Mouse (Mus musculus) lung, postnatal 0 days (tissue): Measurements from ENCODE around the gene Adgre5. TPM values are rescaled to one million over a fixed set of nuclear protein-coding genes. Genes with fewer than 3 reads are reported as not detected.

Experiments
- ATAC-seq: fragments of 200-750 bp; cut with Nextera tagmentation; 2 replicates; pipeline ENCODE4 v1.8.0; 2017; ENCODE audit warnings: moderate library complexity
- DNase-seq: peaks from one replicate; pipeline ENCODE4 v3.0.0-alpha.2; 2016; ENCODE audit warnings: low spot score
- H3K27ac ChIP-seq: fragments of 300-500 bp; sonication (generic); 2 replicates; pipeline ENCODE4 v1.5.1; 2014; ENCODE audit warnings: antibody characterized with exemption, mild to moderate bottlenecking, low read length, mixed read lengths
- H3K27me3 ChIP-seq: fragments of 300-500 bp; sonication (generic); replicated peaks from 2 replicates; pipeline ENCODE4 v1.6.1; 2014; ENCODE audit warnings: low read length, mixed read lengths; ENCODE audit not compliant: insufficient read depth
- H3K36me3 ChIP-seq: fragments of 300-500 bp; sonication (generic); 2 replicates; pipeline ENCODE4 v1.6.1; 2014; ENCODE audit warnings: low read length, mixed read lengths; ENCODE audit not compliant: insufficient read depth
- H3K4me1 ChIP-seq: fragments of 300-500 bp; sonication (generic); 2 replicates; pipeline ENCODE4 v1.6.1; 2014; ENCODE audit warnings: antibody characterized with exemption, low read depth, low read length, mixed read lengths; ENCODE audit not compliant: insufficient read depth
- H3K4me2 ChIP-seq: fragments of 300-500 bp; sonication (generic); replicated peaks from 2 replicates; pipeline ENCODE4 v1.6.1; 2014; ENCODE audit warnings: low read depth, mild to moderate bottlenecking, low read length, moderate library complexity, mixed read lengths
- H3K4me3 ChIP-seq: fragments of 300-500 bp; sonication (generic); 2 replicates; pipeline ENCODE4 v1.5.1; 2014; ENCODE audit warnings: low read depth, low read length
- H3K9ac ChIP-seq: fragments of 300-500 bp; sonication (generic); replicated peaks from 2 replicates; pipeline ENCODE4 v1.6.1; 2014; ENCODE audit warnings: low read depth, mild to moderate bottlenecking
- H3K9me3 ChIP-seq: fragments of 300-500 bp; sonication (generic); 2 replicates; pipeline ENCODE4 v1.6.1; 2016; ENCODE audit warnings: low read length, mixed read lengths
- CTCF ChIP-seq: IDR thresholded peaks from 2 replicates; pipeline ENCODE4 v1.5.1; 2016; ENCODE audit warnings: antibody characterized with exemption, mild to moderate bottlenecking
- EP300 ChIP-seq: IDR thresholded peaks from 2 replicates; pipeline ENCODE4 v1.6.1; 2016; ENCODE audit warnings: antibody characterized with exemption, mild to moderate bottlenecking, control low read depth
- WGBS: fragments of 180-500 bp; shearing (Covaris S2); extraction: QIAGEN DNeasy Blood & Tissue Kit; methylation state at CpG from one replicate; pipeline ENCODE4 v1.1.7; 2014; 5-methylcytosine and 5-hydroxymethylcytosine counted together
- polyA plus RNA-seq: library from polyadenylated mRNA; unstranded; fragments of >200 nt; fragmentation: Nextera tagmentation; extraction: Ambion mirVana; gene quantifications from 2 replicates; pipeline ENCODE4 v1.2.1, GENCODE M21; 2015

Gene Adgre5
- polyA plus RNA-seq, 1 experiment from 2014 or later = 145 TPM

GRCm38 (mm10) chr8:83747661-83748346, 6.7 kb upstream of the Adgre5 start:
- peak overlapping the region; percentile 77 for H3K27ac ChIP-seq
- ATAC-seq = peak; percentile 93
- peak overlapping the region; percentile 43 for H3K4me2 ChIP-seq
- 4% methylated on average over 27 of the region's 28 CpGs for WGBS
- no peaks in the 10 kb centered on the region for H3K4me1 ChIP-seq
- H3K27me3 ChIP-seq = no peaks in the 10 kb centered on the region
- TF ChIP-seq CTCF (peak; percentile 32), EP300 (peak; percentile 69)
- no peak overlapping the region for H3K4me3 ChIP-seq
- H3K9me3 ChIP-seq = no peaks in the 10 kb centered on the region
- no peaks in the 10 kb centered on the region for H3K36me3 ChIP-seq
- H3K9ac ChIP-seq = no peak overlapping the region
- DNase-seq = peak; percentile 87

DNA sequence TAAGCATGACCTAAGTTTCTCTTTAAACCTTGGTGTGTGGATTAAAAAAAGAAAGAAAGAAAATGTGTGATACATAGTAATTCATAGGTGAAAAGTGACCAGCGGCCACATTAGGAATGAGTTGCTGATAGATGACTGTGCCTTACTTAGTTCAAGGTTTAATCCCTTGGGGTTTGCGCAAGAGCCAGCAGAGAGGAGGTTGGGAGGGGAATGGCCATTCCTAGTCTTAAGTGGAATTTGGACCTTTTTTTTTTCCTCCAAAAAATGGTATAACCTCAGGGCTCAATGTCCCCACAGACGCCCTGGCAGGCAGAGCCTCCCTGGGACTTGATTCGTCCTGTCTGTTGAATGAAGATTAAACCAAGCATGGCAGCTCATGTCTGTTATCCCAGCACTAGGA, 2.9 kb upstream of the Adgre5 start:
- Histone ChIP-seq H3K4me1 (peaks cover 3% of the 10 kb centered on the region; the same call in 1 of the 2 replicates), H3K4me3 (no peak overlapping the region), H3K9ac (no peak overlapping the region), H3K9me3 (no peaks in the 10 kb centered on the region), H3K27ac (no peak overlapping the region), H3K4me2 (no peak overlapping the region), H3K27me3 (no peaks in the 10 kb centered on the region), H3K36me3 (no peaks in the 10 kb centered on the region)
- no peak for TF ChIP-seq CTCF
- TF ChIP-seq EP300 = no peak
- WGBS = 85% methylated on average over 4 of the region's 4 CpGs
- DNase-seq (no peak), ATAC-seq (no peak)

- DNase-seq (no peak), ATAC-seq (no peak)
- Histone ChIP-seq H3K4me1 (peaks cover 3% of the 10 kb centered on the region; the same call in 1 of the 2 replicates), H3K27ac (peak overlapping the region; percentile 51; the same call in 1 of the 2 replicates), H3K36me3 (no peaks in the 10 kb centered on the region), H3K4me3 (no peak overlapping the region), H3K9ac (no peak overlapping the region), H3K4me2 (no peak overlapping the region), H3K27me3 (no peaks in the 10 kb centered on the region), H3K9me3 (no peaks in the 10 kb centered on the region)
- 90% methylated on average over 6 of the region's 6 CpGs for WGBS
- TF ChIP-seq CTCF (no peak), EP300 (no peak)
Measured at GRCm38 (mm10) chr8:83742968-83743367, 1.8 kb upstream of the Adgre5 start.

DNA sequence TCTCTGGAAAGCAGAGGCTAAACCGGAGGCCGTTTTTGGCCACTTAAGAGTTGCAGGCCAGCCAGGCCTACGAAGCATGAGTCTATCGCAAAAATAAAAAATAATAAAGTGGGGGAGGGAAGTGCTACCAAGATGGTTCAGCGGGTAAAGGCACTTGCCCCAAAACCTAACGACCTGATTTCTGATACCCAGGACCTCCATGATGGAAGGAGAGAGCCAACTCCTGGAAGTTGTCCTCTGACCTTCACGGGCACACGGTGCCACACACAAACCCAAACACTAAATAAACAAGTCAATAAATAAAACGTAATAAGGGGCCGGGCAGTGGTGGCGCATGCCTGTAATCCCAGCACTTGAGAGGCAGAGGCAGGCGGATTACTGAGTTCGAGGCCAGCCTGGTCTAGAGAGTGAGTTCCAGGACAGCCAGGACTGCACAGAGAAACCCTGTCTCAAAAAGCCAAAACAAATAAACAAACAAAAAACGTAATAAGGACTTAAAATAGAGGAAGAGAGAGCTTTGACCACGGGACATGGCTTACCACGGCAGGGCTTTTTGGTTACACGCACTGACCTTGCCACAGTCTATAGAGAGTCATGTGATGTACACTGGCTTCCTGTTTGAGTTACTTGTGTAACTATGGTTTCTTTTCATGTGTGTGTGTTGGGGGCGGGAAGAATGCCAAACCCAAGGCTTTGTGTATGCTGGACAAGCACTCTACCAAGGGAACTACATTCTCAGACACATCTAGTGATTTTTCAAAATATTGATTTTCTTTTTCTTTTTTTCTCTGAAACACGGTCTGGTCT, 926 bp upstream of the Adgre5 start:
- ATAC-seq = peak; percentile 25; the same call in 1 of the 2 replicates
- peak; percentile 77 for DNase-seq

DNA sequence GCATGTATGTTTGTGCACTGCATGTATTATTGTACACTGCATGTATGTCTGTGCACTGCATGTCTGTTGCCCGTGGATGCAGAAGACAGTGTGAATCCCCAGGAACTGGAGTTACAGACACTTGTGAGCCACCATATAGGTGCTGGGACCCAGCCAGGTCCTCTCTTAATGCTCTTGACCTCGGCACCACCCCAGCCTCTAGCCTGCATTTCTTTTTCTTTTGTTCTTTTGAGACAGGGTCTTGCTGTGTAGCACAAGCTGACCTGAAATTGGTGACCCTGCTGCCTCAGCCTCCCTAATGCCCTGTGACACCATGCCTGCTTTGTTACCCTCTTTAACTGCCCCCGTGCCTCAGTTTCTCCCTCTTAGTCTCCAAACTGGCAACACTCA, 545 bp downstream of the Adgre5 start:
- no peak for DNase-seq
- Histone ChIP-seq H3K9me3 (no peaks in the 10 kb centered on the region), H3K4me1 (peaks cover 3% of the 10 kb centered on the region; the same call in 1 of the 2 replicates), H3K27ac (peak overlapping the region; percentile 93), H3K4me3 (peak overlapping the region; percentile 67), H3K36me3 (no peaks in the 10 kb centered on the region), H3K27me3 (no peaks in the 10 kb centered on the region), H3K9ac (peak overlapping the region; percentile 71), H3K4me2 (peak overlapping the region; percentile 86)
- ATAC-seq = no peak
- TF ChIP-seq CTCF (no peak), EP300 (no peak)
- WGBS = 6% methylated on average over 3 of the region's 3 CpGs

More for the DNA sequence above, 926 bp upstream of the Adgre5 start:
- Histone ChIP-seq H3K9me3 (no peaks in the 10 kb centered on the region), H3K4me2 (peak overlapping the region; percentile 86), H3K4me3 (peak overlapping the region; percentile 67; the same call in 1 of the 2 replicates), H3K4me1 (peaks cover 3% of the 10 kb centered on the region; the same call in 1 of the 2 replicates), H3K9ac (0 out of 2 replicates have a peak overlapping the region, but pooled peaks have one; percentile 71), H3K36me3 (no peaks in the 10 kb centered on the region), H3K27ac (peak overlapping the region; percentile 93), H3K27me3 (no peaks in the 10 kb centered on the region)
- 60% methylated on average over 19 of the region's 19 CpGs for WGBS
- TF ChIP-seq EP300 = no peak; the same call in 1 of the 2 replicates
- no peak for TF ChIP-seq CTCF
